Mouse (Mus musculus) lung, adult 2 months (tissue): ENCODE measurements at regions not wholly inside any gene's neighbourhood (a gene's known extent, or its start where the extent isn't known, plus 50 kb on each side); places are given as distances from the start of the nearest gene placed in this dataset.

Source experiments
- DNase-seq: peaks from one replicate; pipeline ENCODE4 v3.0.0; 2022
- H3K4me1 ChIP-seq: fragments of 200-500 bp; 2 replicates; pipeline ENCODE4 v1.6.1; 2011; ENCODE audit warnings: low read length; ENCODE audit not compliant: control insufficient read depth, insufficient read depth
- H3K4me3 ChIP-seq: fragments of 200-500 bp; replicated peaks from 2 replicates; pipeline ENCODE3; 2011; ENCODE audit warnings: low read depth, mild to moderate bottlenecking, control low read depth, low read length; ENCODE audit errors: extremely low read depth
- CTCF ChIP-seq: fragments of 200-500 bp; IDR thresholded peaks from 2 replicates; pipeline ENCODE4 v1.5.1; 2011; ENCODE audit warnings: mild to moderate bottlenecking, low read length, control low read depth; ENCODE audit not compliant: insufficient read depth
- POLR2A ChIP-seq: fragments of 200-500 bp; IDR thresholded peaks from 2 replicates; pipeline ENCODE4 v1.6.1; 2011; ENCODE audit warnings: low read depth, mild to moderate bottlenecking, control low read depth, low read length, borderline replicate concordance; ENCODE audit errors: extremely low read depth
- WGBS: fragments of 180-500 bp; shearing (Covaris S2); methylation state at CpG from one replicate; pipeline ENCODE4 v1.1.7; 2018; 5-methylcytosine and 5-hydroxymethylcytosine counted together

GRCm38 (mm10) chr16:9208602-9209001 lies 378.7 kb downstream of the 1810013L24Rik start:
- TF ChIP-seq CTCF = no peak
- TF ChIP-seq POLR2A = no peak
- DNase-seq = no peak
- 81% methylated on average over 4 of the region's 4 CpGs for WGBS
- Histone ChIP-seq H3K4me3 (no peak overlapping the region), H3K4me1 (no peaks in the 10 kb centered on the region)

GRCm38 (mm10) chr16:9211485-9211884 lies 381.6 kb downstream of the 1810013L24Rik start:
- no peak overlapping the region for H3K4me3 ChIP-seq
- H3K4me1 ChIP-seq = no peaks in the 10 kb centered on the region
- WGBS = 35% methylated on average over 6 of the region's 6 CpGs
- no peak for TF ChIP-seq CTCF
- TF ChIP-seq POLR2A = no peak
- DNase-seq = no peak

- WGBS = 39% methylated on average over 1 of the region's 1 CpGs
- no peak for TF ChIP-seq POLR2A
- TF ChIP-seq CTCF = no peak
- DNase-seq = no peak
- H3K4me1 ChIP-seq = no peaks in the 10 kb centered on the region
- H3K4me3 ChIP-seq = no peak overlapping the region
These were observed 385.2 kb downstream of the 1810013L24Rik start for GRCm38 (mm10) chr16:9215131-9215530.

GRCm38 (mm10) chr16:9217361-9217760 lies 387.5 kb downstream of the 1810013L24Rik start:
- no peak for DNase-seq
- H3K4me3 ChIP-seq = no peak overlapping the region
- TF ChIP-seq CTCF (no peak), POLR2A (no peak)
- no peaks in the 10 kb centered on the region for H3K4me1 ChIP-seq
- WGBS = 66% methylated on average over 7 of the region's 7 CpGs

GRCm38 (mm10) chr16:9230178-9230577 lies 400.3 kb downstream of the 1810013L24Rik start:
- no peak for TF ChIP-seq POLR2A
- TF ChIP-seq CTCF = no peak
- Histone ChIP-seq H3K4me1 (no peaks in the 10 kb centered on the region), H3K4me3 (no peak overlapping the region)
- DNase-seq = no peak

GRCm38 (mm10) chr16:9242099-9242498 lies 412.2 kb downstream of the 1810013L24Rik start:
- no peak for TF ChIP-seq CTCF
- TF ChIP-seq POLR2A = no peak
- 94% methylated on average over 4 of the region's 4 CpGs for whole genome bisulfite sequencing
- H3K4me1 ChIP-seq = no peaks in the 10 kb centered on the region
- no peak for DNase-seq
- H3K4me3 ChIP-seq = no peak overlapping the region

- TF ChIP-seq CTCF (no peak), POLR2A (no peak)
- 72% methylated on average over 3 of the region's 3 CpGs for WGBS
These were observed 417.3 kb downstream of the 1810013L24Rik start for GRCm38 (mm10) chr16:9247198-9247597.

GRCm38 (mm10) chr16:9253054-9253453 lies 423.2 kb downstream of the 1810013L24Rik start:
- WGBS = 81% methylated on average over 1 of the region's 1 CpGs
- Histone ChIP-seq H3K4me1 (no peaks in the 10 kb centered on the region), H3K4me3 (no peak overlapping the region)
- no peak for DNase-seq
- TF ChIP-seq POLR2A = no peak
- no peak for TF ChIP-seq CTCF

More at GRCm38 (mm10) chr16:9247198-9247597, 417.3 kb downstream of the 1810013L24Rik start:
- Histone ChIP-seq H3K4me1 (no peaks in the 10 kb centered on the region), H3K4me3 (no peak overlapping the region)
- no peak for DNase-seq

GRCm38 (mm10) chr16:9255351-9255750 lies 425.5 kb downstream of the 1810013L24Rik start:
- WGBS = 40% methylated on average over 3 of the region's 3 CpGs
- no peak for DNase-seq
- H3K4me3 ChIP-seq = no peak overlapping the region
- no peaks in the 10 kb centered on the region for H3K4me1 ChIP-seq
- TF ChIP-seq CTCF = no peak
- TF ChIP-seq POLR2A = no peak

GRCm38 (mm10) chr16:9260966-9261365 lies 431.1 kb downstream of the 1810013L24Rik start:
- Histone ChIP-seq H3K4me1 (no peaks in the 10 kb centered on the region), H3K4me3 (no peak overlapping the region)
- WGBS = 78% methylated on average over 3 of the region's 3 CpGs
- no peak for DNase-seq
- TF ChIP-seq POLR2A (no peak), CTCF (no peak)

GRCm38 (mm10) chr16:9264554-9265145 lies 434.8 kb downstream of the 1810013L24Rik start:
- no peak overlapping the region for H3K4me3 ChIP-seq
- WGBS = 47% methylated on average over 3 of the region's 3 CpGs
- no peak for TF ChIP-seq POLR2A
- TF ChIP-seq CTCF = no peak
- no peaks in the 10 kb centered on the region for H3K4me1 ChIP-seq
- no peak for DNase-seq

GRCm38 (mm10) chr16:9267204-9267603 lies 437.3 kb downstream of the 1810013L24Rik start:
- DNase-seq = no peak
- no peak overlapping the region for H3K4me3 ChIP-seq
- H3K4me1 ChIP-seq = no peaks in the 10 kb centered on the region
- TF ChIP-seq POLR2A (no peak), CTCF (no peak)
